Mouse (Mus musculus): Measurements from ENCODE around the gene Asf1b. TPM values are rescaled to one million over a fixed set of nuclear protein-coding genes. Genes with fewer than 3 reads are reported as not detected.

Asf1b gene
- total and polyA plus RNA-seq, 3 experiments: 62.2 to 101 (median 71.1) TPM

- dilution Hi-C loops (cut with MboI; ENCODE audit: extremely low pct_ligation_motif_present, extremely low pct_unique_long_range_greater_than_20kb, low sequenced_read_pairs): no loop called here
- in situ Hi-C loops (cut with MboI; ENCODE audit: low pct_ligation_motif_present, low pct_unique_long_range_greater_than_20kb, low sequenced_read_pairs): no loop called here
- Histone ChIP-seq H3K9ac (ENCODE audit: insufficient read depth, low read depth) (no peak overlapping the region), H3K4me2 (ENCODE audit: insufficient read depth, low read depth, poor library complexity, severe bottlenecking) (no peak overlapping the region), H3K79me2 (replicated peaks; ENCODE audit: control insufficient read depth, extremely low read depth, insufficient read depth, poor library complexity, severe bottlenecking) (peaks cover 19% of the 10 kb centered on the region), H3K27ac (ENCODE audit: insufficient read depth, low read depth) (no peak overlapping the region), H3K36me3 (replicated peaks in 1 of 2; ENCODE audit: control insufficient read depth in 1 of 2, insufficient read depth in 1 of 2, low read length in 1 of 2) (peaks cover 35 to 91% of the 10 kb centered on the region in 2 experiments), H3K4me1 (ENCODE audit: control insufficient read depth in 1 of 2, insufficient read depth in 2 of 2) (no peaks in the 10 kb centered on the region; a peak in 1 of 4 replicates), H3K4me3 (replicated peaks in 1 of 3; ENCODE audit: low read depth in 2 of 3, low read length in 2 of 3, poor library complexity in 1 of 3) (no peak overlapping the region), H3K27me3 (replicated peaks) (no peaks in the 10 kb centered on the region), H3K9me3 (replicated peaks; ENCODE audit: low read length) (no peaks in the 10 kb centered on the region)
- DNase-seq (ENCODE audit: extremely low read depth): no peak
- TF ChIP-seq MEF2A (IDR thresholded peaks at IDR 0.05; ENCODE audit: borderline replicate concordance, low read depth, low read length) (no peak), CHD1 (IDR thresholded peaks at IDR 0.05; ENCODE audit: low read depth, low read length) (no peak), EP300 (IDR thresholded peaks at IDR 0.05; ENCODE audit: low read length) (no peak), CTCF (conservative IDR thresholded peaks at IDR 0.05 in 1 of 2, IDR thresholded peaks at IDR 0.05 in 1 of 2; ENCODE audit: low read depth in 2 of 2, low read length in 2 of 2) (no peak), NELFE (IDR thresholded peaks at IDR 0.05; ENCODE audit: low read depth, low read length) (no peak), TBP (conservative IDR thresholded peaks at IDR 0.05; ENCODE audit: low read depth, low read length) (no peak), RAD21 (IDR thresholded peaks at IDR 0.05; ENCODE audit: low read depth, low read length) (no peak), CHD2 (IDR thresholded peaks at IDR 0.05; ENCODE audit: low read length) (no peak), ZMIZ1 (IDR thresholded peaks at IDR 0.05; ENCODE audit: low read depth, low read length) (no peak), MYC (IDR thresholded peaks at IDR 0.05; ENCODE audit: low read depth, low read length) (no peak), SIN3A (IDR thresholded peaks at IDR 0.05; ENCODE audit: low read length) (no peak), ZC3H11A (IDR thresholded peaks at IDR 0.05; ENCODE audit: low read depth, low read length) (no peak), GABPA (IDR thresholded peaks at IDR 0.05; ENCODE audit: insufficient replicate concordance, low read depth, low read length) (no peak), IRF4 (IDR thresholded peaks at IDR 0.05; ENCODE audit: low read depth, low read length) (no peak)
These were observed 8.9 kb downstream of the Asf1b start for GRCm38 (mm10) chr8:83964015-83964765.

GRCm38 (mm10) chr8:83967701-83968100 is 12.4 kb downstream of the Asf1b start:
- Histone ChIP-seq H3K4me2 (ENCODE audit: insufficient read depth, low read depth, poor library complexity, severe bottlenecking) (no peak overlapping the region), H3K27me3 (replicated peaks) (no peaks in the 10 kb centered on the region), H3K9me3 (replicated peaks; ENCODE audit: low read length) (no peaks in the 10 kb centered on the region), H3K79me2 (replicated peaks; ENCODE audit: control insufficient read depth, extremely low read depth, insufficient read depth, poor library complexity, severe bottlenecking) (peaks cover 5% of the 10 kb centered on the region), H3K27ac (ENCODE audit: insufficient read depth, low read depth) (no peak overlapping the region), H3K4me1 (ENCODE audit: control insufficient read depth in 1 of 2, insufficient read depth in 2 of 2) (peaks cover 6 to 15% of the 10 kb centered on the region in 2 experiments), H3K9ac (ENCODE audit: insufficient read depth, low read depth) (no peak overlapping the region), H3K36me3 (replicated peaks in 1 of 2; ENCODE audit: control insufficient read depth in 1 of 2, insufficient read depth in 1 of 2, low read length in 1 of 2) (peaks cover 41 to 82% of the 10 kb centered on the region in 2 experiments), H3K4me3 (replicated peaks in 1 of 3; ENCODE audit: low read depth in 2 of 3, low read length in 2 of 3, poor library complexity in 1 of 3) (no peak overlapping the region)
- dilution Hi-C loops (cut with MboI; ENCODE audit: extremely low pct_ligation_motif_present, extremely low pct_unique_long_range_greater_than_20kb, low sequenced_read_pairs): no loop called here
- no peak for DNase-seq (ENCODE audit: extremely low read depth)
- in situ Hi-C loops (cut with MboI; ENCODE audit: low pct_ligation_motif_present, low pct_unique_long_range_greater_than_20kb, low sequenced_read_pairs): no loop called here
- TF ChIP-seq RCOR1 (conservative IDR thresholded peaks at IDR 0.05; ENCODE audit: low read depth, low read length) (no peak), TBP (conservative IDR thresholded peaks at IDR 0.05; ENCODE audit: low read depth, low read length) (no peak), HCFC1 (IDR thresholded peaks at IDR 0.05; ENCODE audit: low read depth, low read length) (no peak), MXI1 (IDR thresholded peaks at IDR 0.05; ENCODE audit: low read depth, low read length) (no peak), CHD2 (IDR thresholded peaks at IDR 0.05; ENCODE audit: low read length) (no peak), MAX (IDR thresholded peaks at IDR 0.05; ENCODE audit: low read length) (no peak), CHD1 (IDR thresholded peaks at IDR 0.05; ENCODE audit: low read depth, low read length) (no peak), RAD21 (IDR thresholded peaks at IDR 0.05; ENCODE audit: low read depth, low read length) (no peak), GABPA (IDR thresholded peaks at IDR 0.05; ENCODE audit: insufficient replicate concordance, low read depth, low read length) (no peak), NRF1 (IDR thresholded peaks at IDR 0.05; ENCODE audit: low read depth, low read length) (no peak), ZNF384 (IDR thresholded peaks at IDR 0.05; ENCODE audit: low read depth, low read length) (no peak)
